Mouse (Mus musculus) midbrain, embryonic 13.5 days (tissue): ENCODE data around the gene Hist1h2bn. TPM values are rescaled to one million over a fixed set of nuclear protein-coding genes. Genes with fewer than 3 reads are reported as not detected.
"Not testable (repeated sequence)": the region's sequence is repeated elsewhere in the genome, so short reads cannot be mapped to it uniquely, and the experiment has no call there.

Source experiments
- ATAC-seq: fragments of 200-750 bp; cut with Nextera tagmentation; 2 replicates; pipeline ENCODE4 v1.8.0; 2017; ENCODE audit warnings: mild to moderate bottlenecking, moderate TSS enrichment, moderate library complexity
- H3K27ac ChIP-seq: fragments of 300-500 bp; sonication (generic); 2 replicates; pipeline ENCODE4 v1.5.1; 2015; ENCODE audit warnings: inconsistent platforms, mild to moderate bottlenecking, moderate library complexity
- H3K27me3 ChIP-seq: fragments of 300-500 bp; sonication (generic); 2 replicates; pipeline ENCODE4 v1.6.1; 2015; ENCODE audit warnings: mild to moderate bottlenecking, inconsistent platforms
- H3K36me3 ChIP-seq: fragments of 300-500 bp; sonication (generic); 2 replicates; pipeline ENCODE4 v1.6.1; 2015; ENCODE audit warnings: mild to moderate bottlenecking, inconsistent platforms
- H3K4me1 ChIP-seq: fragments of 300-500 bp; sonication (generic); replicated peaks from 2 replicates; pipeline ENCODE4 v1.6.1; 2015; ENCODE audit warnings: inconsistent platforms
- H3K4me2 ChIP-seq: fragments of 300-500 bp; sonication (generic); replicated peaks from 2 replicates; pipeline ENCODE4 v1.6.1; 2015; ENCODE audit warnings: moderate library complexity, mild to moderate bottlenecking, inconsistent platforms
- H3K4me3 ChIP-seq: fragments of 300-500 bp; sonication (generic); replicated peaks from 2 replicates; pipeline ENCODE4 v1.5.1; 2015; ENCODE audit warnings: mild to moderate bottlenecking, inconsistent platforms
- H3K9ac ChIP-seq: fragments of 300-500 bp; sonication (generic); replicated peaks from 2 replicates; pipeline ENCODE4 v1.6.1; 2015; ENCODE audit warnings: mild to moderate bottlenecking, inconsistent platforms
- H3K9me3 ChIP-seq: fragments of 300-500 bp; sonication (generic); 2 replicates; pipeline ENCODE4 v1.6.1; 2016; ENCODE audit warnings: mild to moderate bottlenecking, inconsistent platforms
- WGBS: fragments of 180-500 bp; shearing (Covaris S2); methylation state at CpG from one replicate; pipeline ENCODE4 v1.1.7; 2015; 5-methylcytosine and 5-hydroxymethylcytosine counted together
- polyA plus RNA-seq: library from polyadenylated mRNA; unstranded; fragments of >200 nt; fragmentation: Nextera tagmentation; extraction: Ambion mirVana; gene quantifications from 2 replicates; pipeline ENCODE4 v1.2.1, GENCODE M21; 2015

Hist1h2bn gene
- polyA plus RNA-seq = 2.5 and 6.7 TPM in 2 replicates

GRCm38 (mm10) chr13:21753524-21754285 lies at the start of gene Hist1h2bn, which contains the start of gene Hist1h2ak:
Gene Hist1h2bn, plus strand, starts transcription at chr13:21754123.
Gene Hist1h2ak, minus strand, starts transcription at chr13:21753827.
- peak within 1 kb of the TSS; percentile 95 for H3K27ac ChIP-seq
- not testable (repeated sequence) for H3K9me3 ChIP-seq, H3K27me3 ChIP-seq, H3K36me3 ChIP-seq
- peak within 1 kb of the TSS; percentile 68 for H3K9ac ChIP-seq
- peaks cover 33% of the 10 kb centered on the region for H3K4me1 ChIP-seq
- WGBS = under 1% methylated on average over 46 of the region's 50 CpGs
- peak within 1 kb of the TSS; percentile 43 for H3K4me3 ChIP-seq
- peak within 1 kb of the TSS; percentile 76 for H3K4me2 ChIP-seq
- peak; percentile 96 for ATAC-seq

DNA sequence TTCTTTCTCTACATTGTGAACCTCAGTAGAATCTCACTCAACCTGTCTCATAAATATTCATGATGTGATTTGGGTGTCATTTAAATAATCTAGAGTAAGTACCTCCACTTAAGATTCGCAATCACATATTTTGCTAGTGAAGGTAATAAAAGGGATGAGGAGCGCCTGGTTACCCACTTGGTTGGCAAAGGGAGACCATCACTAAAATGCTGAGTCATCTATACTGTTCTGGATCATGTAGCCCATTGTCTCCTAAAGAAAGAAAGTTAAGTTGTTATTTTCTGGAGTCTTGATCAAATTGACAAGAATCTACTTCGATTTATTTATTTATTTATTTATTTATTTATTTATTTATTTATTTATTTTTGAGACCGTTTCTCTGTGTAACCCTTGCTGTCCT lies 47.3 kb upstream of the Hist1h2bn start:
- H3K4me1 ChIP-seq = peaks cover 7% of the 10 kb centered on the region; the same call in 1 of the 2 replicates
- H3K36me3 ChIP-seq = no peaks in the 10 kb centered on the region
- no peak overlapping the region for H3K9ac ChIP-seq
- no peak overlapping the region for H3K4me3 ChIP-seq
- no peaks in the 10 kb centered on the region for H3K9me3 ChIP-seq
- WGBS = 74% methylated on average over 4 of the region's 4 CpGs
- ATAC-seq = no peak
- H3K27ac ChIP-seq = no peak overlapping the region
- no peak overlapping the region for H3K4me2 ChIP-seq
- no peaks in the 10 kb centered on the region for H3K27me3 ChIP-seq

- Histone ChIP-seq H3K9me3 (no peaks in the 10 kb centered on the region), H3K4me2 (peak overlapping the region; percentile 47), H3K4me3 (peak overlapping the region; percentile 64), H3K27me3 (no peaks in the 10 kb centered on the region), H3K4me1 (peaks cover 12% of the 10 kb centered on the region), H3K36me3 (no peaks in the 10 kb centered on the region), H3K9ac (peak overlapping the region; percentile 60), H3K27ac (peak overlapping the region; percentile 72)
- peak; percentile 83 for ATAC-seq
- under 1% methylated on average over 32 of the region's 32 CpGs for WGBS
Observed at GRCm38 (mm10) chr13:21710031-21710711, 43.8 kb upstream of the Hist1h2bn start.

DNA sequence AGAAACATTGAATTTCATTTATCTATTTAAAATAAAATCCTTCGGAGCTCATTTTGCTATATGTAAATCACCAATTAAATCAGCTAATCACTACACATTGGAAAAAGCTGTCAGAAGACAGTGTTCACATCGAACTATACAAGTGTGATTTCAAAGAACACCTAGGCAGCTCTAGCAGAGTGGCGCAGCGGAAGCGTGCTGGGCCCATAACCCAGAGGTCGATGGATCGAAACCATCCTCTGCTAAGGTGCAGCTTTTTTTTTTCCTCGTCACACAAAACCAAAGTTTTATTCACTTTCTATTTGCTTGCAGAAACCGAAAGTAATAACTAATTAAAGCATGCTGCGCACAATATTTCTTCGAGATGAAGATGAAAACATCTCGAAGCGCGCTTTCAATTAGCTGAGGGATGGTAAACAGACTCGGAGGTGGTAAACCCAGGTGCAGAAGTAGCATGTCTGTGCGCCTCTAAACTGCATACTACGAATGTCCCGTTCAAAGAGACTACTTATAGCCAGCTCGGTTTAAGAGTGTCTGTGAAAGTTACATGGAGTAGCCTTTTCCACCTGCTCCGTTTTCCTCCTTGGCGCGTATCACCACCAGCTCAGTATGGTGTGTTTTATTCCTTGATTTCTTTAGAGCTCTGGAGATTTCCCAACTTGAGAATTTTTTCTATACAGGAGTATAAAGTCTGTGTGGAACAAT lies 43.0 kb upstream of the Hist1h2bn start:
- Histone ChIP-seq H3K9me3 (no peaks in the 10 kb centered on the region), H3K36me3 (no peaks in the 10 kb centered on the region), H3K9ac (peak overlapping the region; percentile 42), H3K4me1 (peaks cover 16% of the 10 kb centered on the region), H3K27ac (no peak overlapping the region), H3K4me3 (peak overlapping the region; percentile 44), H3K27me3 (no peaks in the 10 kb centered on the region), H3K4me2 (peak overlapping the region; percentile 68)
- ATAC-seq = peak; percentile 76
- WGBS = 2% methylated on average over 22 of the region's 22 CpGs

- Histone ChIP-seq H3K4me2 (peak overlapping the region; percentile 68), H3K36me3 (no peaks in the 10 kb centered on the region), H3K27me3 (no peaks in the 10 kb centered on the region), H3K4me1 (peaks cover 16% of the 10 kb centered on the region), H3K9ac (peak overlapping the region; percentile 42; the same call in 1 of the 2 replicates), H3K27ac (no peak overlapping the region), H3K4me3 (peak overlapping the region; percentile 44), H3K9me3 (no peaks in the 10 kb centered on the region)
- 20% methylated on average over 4 of the region's 4 CpGs for WGBS
- no peak for ATAC-seq
Observed at GRCm38 (mm10) chr13:21711698-21712097, 42.2 kb upstream of the Hist1h2bn start.

- H3K36me3 ChIP-seq = no peaks in the 10 kb centered on the region
- peak overlapping the region; percentile 49 for H3K4me3 ChIP-seq
- no peaks in the 10 kb centered on the region for H3K9me3 ChIP-seq
- peak overlapping the region; percentile 96; the same call in 1 of the 2 replicates for H3K27ac ChIP-seq
- WGBS = under 1% methylated on average over 7 of the region's 7 CpGs
- H3K4me1 ChIP-seq = peaks cover 33% of the 10 kb centered on the region
- peak overlapping the region; percentile 77 for H3K4me2 ChIP-seq
- no peak for ATAC-seq
- peak overlapping the region; percentile 65; the same call in 1 of the 2 replicates for H3K9ac ChIP-seq
- H3K27me3 ChIP-seq = no peaks in the 10 kb centered on the region
Observed at GRCm38 (mm10) chr13:21714725-21715124, 39.2 kb upstream of the Hist1h2bn start.

GRCm38 (mm10) chr13:21715131-21715863 lies 38.6 kb upstream of the Hist1h2bn start:
- Histone ChIP-seq H3K27ac (peak overlapping the region; percentile 96), H3K36me3 (no peaks in the 10 kb centered on the region), H3K27me3 (no peaks in the 10 kb centered on the region), H3K4me3 (peak overlapping the region; percentile 49), H3K4me2 (peak overlapping the region; percentile 77), H3K9me3 (no peaks in the 10 kb centered on the region), H3K4me1 (peaks cover 38% of the 10 kb centered on the region), H3K9ac (peak overlapping the region; percentile 65)
- under 1% methylated on average over 22 of the region's 22 CpGs for WGBS
- peak; percentile 2; the same call in 1 of the 2 replicates for ATAC-seq

GRCm38 (mm10) chr13:21715864-21716539 lies 37.9 kb upstream of the Hist1h2bn start, which contains the start of the genes Hist1h2bl and Hist1h2ai:
Gene Hist1h2bl, minus strand, starts transcription at chr13:21716143.
Gene Hist1h2ai, plus strand, starts transcription at chr13:21716422.
- peak; percentile 94 for ATAC-seq
- H3K4me1 ChIP-seq = peaks cover 45% of the 10 kb centered on the region
- 0% methylated on average over 36 of the region's 50 CpGs for WGBS
- H3K4me2 ChIP-seq = peak within 1 kb of the TSS; percentile 77
- not testable (repeated sequence) for H3K27me3 ChIP-seq, H3K36me3 ChIP-seq, H3K9me3 ChIP-seq
- H3K4me3 ChIP-seq = peak within 1 kb of the TSS; percentile 49
- H3K9ac ChIP-seq = peak within 1 kb of the TSS; percentile 72
- H3K27ac ChIP-seq = peak within 1 kb of the TSS; percentile 96

- not testable (repeated sequence) for H3K9me3 ChIP-seq, H3K27me3 ChIP-seq, H3K36me3 ChIP-seq
- Histone ChIP-seq H3K4me2 (peak overlapping the region; percentile 77), H3K4me1 (peaks cover 41% of the 10 kb centered on the region), H3K27ac (peak overlapping the region; percentile 96), H3K4me3 (peak overlapping the region; percentile 49), H3K9ac (peak overlapping the region; percentile 72)
- ATAC-seq = peak; percentile 35; the same call in 1 of the 2 replicates
- under 1% methylated on average over 15 of the region's 38 CpGs for WGBS
Observed at GRCm38 (mm10) chr13:21716540-21717391, 37.2 kb upstream of the Hist1h2bn start.
